Mouse (Mus musculus): ENCODE measurements around the gene Stx2. TPM values are rescaled to one million over a fixed set of nuclear protein-coding genes. Genes with fewer than 3 reads are reported as not detected.

Gene Stx2
- polyA plus RNA-seq (2012; rRNA removed): 4.7 and 5.8 TPM in 2 replicates

DNA sequence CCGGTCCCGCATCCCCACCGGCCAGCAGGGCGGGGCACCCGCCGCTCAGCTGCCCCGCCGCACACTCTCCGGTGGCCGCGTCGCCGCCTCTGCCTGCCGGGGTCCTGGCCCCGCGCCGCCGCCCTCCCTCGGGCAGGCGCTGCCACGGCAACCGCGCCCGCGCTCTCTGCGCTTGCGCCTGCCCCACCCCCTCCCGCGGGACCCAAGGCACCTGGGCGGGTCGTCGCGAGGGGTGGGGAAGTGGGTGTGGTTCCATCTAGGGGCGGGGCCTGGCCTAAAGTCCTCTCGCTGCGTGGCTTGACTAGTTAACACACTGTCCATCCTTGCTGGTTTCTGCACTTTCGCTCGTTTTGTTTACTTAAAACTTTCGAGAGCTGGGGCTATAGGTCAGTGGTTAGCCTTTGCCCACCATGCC, at the start of gene Stx2:
Gene Stx2, minus strand, starts transcription at position 163 of the 415 bp plus-strand sequence.
- peak within 1 kb of the TSS; percentile 88 for H3K4me3 ChIP-seq (ENCODE audit: low read depth, low read length)
- TF ChIP-seq CTCF (IDR thresholded peaks at IDR 0.05; ENCODE audit: extremely low read depth, insufficient read length, insufficient replicate concordance, low read depth, low read length) (no peak), POLR2A (IDR thresholded peaks at IDR 0.05; ENCODE audit: low read depth, low read length) (0 out of 2 replicates have a peak, but pooled peaks have one; percentile 12)
- 0 out of 2 replicates have a peak within 1 kb of the TSS, but pooled peaks have one; percentile 2 for H3K27ac ChIP-seq (ENCODE audit: insufficient read depth, low read depth, low read length)
- H3K27me3 ChIP-seq (ENCODE audit: control insufficient read depth, insufficient read depth, low read length): 0 out of 2 replicates have a peak, but pooled peaks cover 3% of the 10 kb centered on the region
- 1% methylated on average over 39 of the region's 39 CpGs for WGBS
- no peaks in the 10 kb centered on the region for H3K36me3 ChIP-seq (ENCODE audit: control insufficient read depth, insufficient read depth, low read length)
- H3K4me1 ChIP-seq (ENCODE audit: control insufficient read depth, insufficient read depth, insufficient read length, low read length): peaks cover 2% of the 10 kb centered on the region; the same call in 1 of the 2 replicates

DNA sequence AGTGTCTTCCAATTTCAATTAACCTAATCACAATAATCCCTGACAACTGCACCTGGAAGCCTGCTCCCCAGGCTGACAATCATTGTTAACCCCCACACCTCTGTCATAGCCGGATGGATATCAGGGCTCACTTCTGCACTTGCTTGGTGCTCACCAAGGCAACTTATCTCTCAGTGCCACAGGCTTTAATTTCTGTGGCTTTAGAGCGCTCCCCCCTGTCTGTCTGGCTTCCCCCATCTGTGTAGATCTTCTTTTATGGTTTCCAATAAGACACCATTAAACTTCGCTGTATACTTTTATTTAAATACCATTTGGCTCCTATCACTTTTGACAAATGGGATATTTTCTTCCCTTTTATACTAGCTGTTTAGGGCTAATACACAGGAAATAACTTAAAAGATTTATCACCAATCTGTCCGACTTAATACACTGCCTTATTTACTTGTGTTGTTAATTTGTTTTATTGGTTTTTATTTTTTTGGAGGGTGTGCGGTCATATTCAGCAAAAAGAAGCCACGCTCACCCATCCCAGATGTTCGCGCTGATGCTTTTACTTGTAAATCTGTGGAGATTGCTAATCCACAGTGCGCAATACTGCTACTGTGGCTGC, 46.4 kb upstream of the Stx2 start:
- Histone ChIP-seq H3K4me1 (ENCODE audit: control insufficient read depth, insufficient read depth, insufficient read length, low read length) (no peaks in the 10 kb centered on the region), H3K27ac (ENCODE audit: insufficient read depth, low read depth, low read length) (no peak overlapping the region), H3K4me3 (ENCODE audit: low read depth, low read length) (no peak overlapping the region), H3K27me3 (ENCODE audit: control insufficient read depth, insufficient read depth, low read length) (no peaks in the 10 kb centered on the region), H3K36me3 (ENCODE audit: control insufficient read depth, insufficient read depth, low read length) (no peaks in the 10 kb centered on the region)
- 72% methylated on average over 9 of the region's 9 CpGs for WGBS
- TF ChIP-seq CTCF (IDR thresholded peaks at IDR 0.05; ENCODE audit: extremely low read depth, insufficient read length, insufficient replicate concordance, low read depth, low read length) (no peak), POLR2A (IDR thresholded peaks at IDR 0.05; ENCODE audit: low read depth, low read length) (no peak)

DNA sequence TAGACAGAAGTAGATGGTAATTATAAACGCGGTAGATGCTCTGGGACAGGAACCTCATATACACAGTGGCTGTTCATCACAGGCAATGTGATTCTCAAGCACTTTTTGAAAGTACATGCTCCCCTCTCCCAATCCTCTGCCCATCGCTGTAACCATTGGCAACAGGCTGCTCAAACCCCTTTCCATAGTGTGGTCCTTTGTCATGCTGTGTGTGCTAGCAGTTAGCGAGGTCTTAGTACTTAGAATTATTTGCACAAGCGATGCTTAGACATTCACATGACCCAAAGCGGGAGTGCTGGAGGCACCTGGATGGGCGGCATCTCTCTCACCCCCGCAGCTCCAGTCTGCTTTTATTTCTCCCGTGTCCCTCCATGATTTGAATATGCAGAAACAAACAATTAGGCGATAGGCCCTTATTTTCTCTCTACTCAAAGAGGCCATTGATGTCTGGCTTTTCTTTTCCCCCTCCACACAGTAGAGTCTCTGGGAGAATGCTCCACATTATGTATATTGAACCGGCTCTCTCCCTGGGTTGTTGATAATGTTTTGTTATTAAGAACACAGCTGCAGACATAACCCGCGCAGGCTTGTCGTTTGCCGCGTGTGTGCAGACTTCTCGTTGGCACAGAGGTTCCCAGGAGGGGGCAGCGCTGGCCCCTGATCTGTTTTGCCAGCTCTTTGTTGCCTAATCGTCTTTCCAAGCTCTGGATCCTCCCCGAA, 44.4 kb upstream of the Stx2 start:
- Histone ChIP-seq H3K27me3 (ENCODE audit: control insufficient read depth, insufficient read depth, low read length) (no peaks in the 10 kb centered on the region), H3K4me3 (ENCODE audit: low read depth, low read length) (no peak overlapping the region), H3K36me3 (ENCODE audit: control insufficient read depth, insufficient read depth, low read length) (no peaks in the 10 kb centered on the region), H3K4me1 (ENCODE audit: control insufficient read depth, insufficient read depth, insufficient read length, low read length) (no peaks in the 10 kb centered on the region), H3K27ac (ENCODE audit: insufficient read depth, low read depth, low read length) (no peak overlapping the region)
- no peak for TF ChIP-seq CTCF (IDR thresholded peaks at IDR 0.05; ENCODE audit: extremely low read depth, insufficient read length, insufficient replicate concordance, low read depth, low read length)
- no peak for TF ChIP-seq POLR2A (IDR thresholded peaks at IDR 0.05; ENCODE audit: low read depth, low read length)
- 32% methylated on average over 20 of the region's 20 CpGs for WGBS

DNA sequence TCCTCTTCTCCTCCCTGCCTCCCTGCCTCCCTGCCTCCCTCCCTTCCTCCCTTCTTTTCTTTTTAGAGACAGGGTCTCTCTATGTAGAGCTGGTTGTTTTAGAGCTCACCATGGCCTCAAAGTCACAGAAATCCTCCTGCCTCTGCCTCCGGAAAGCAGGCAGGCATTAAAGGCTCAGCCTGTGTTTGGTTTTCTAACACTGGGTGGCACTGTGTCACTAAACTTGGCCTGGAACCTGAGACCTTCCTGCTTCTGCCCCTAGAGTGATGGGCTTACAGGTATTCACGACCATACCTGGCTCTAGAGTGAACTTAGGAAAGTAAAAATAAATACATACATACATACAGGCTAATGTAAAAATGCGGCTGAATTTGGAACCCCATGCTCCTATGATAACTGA, 43.5 kb upstream of the Stx2 start:
- no peaks in the 10 kb centered on the region for H3K4me1 ChIP-seq (ENCODE audit: control insufficient read depth, insufficient read depth, insufficient read length, low read length)
- no peaks in the 10 kb centered on the region for H3K27me3 ChIP-seq (ENCODE audit: control insufficient read depth, insufficient read depth, low read length)
- H3K36me3 ChIP-seq (ENCODE audit: control insufficient read depth, insufficient read depth, low read length): no peaks in the 10 kb centered on the region
- H3K4me3 ChIP-seq (ENCODE audit: low read depth, low read length): no peak overlapping the region
- WGBS: 70% methylated on average over 3 of the region's 3 CpGs
- TF ChIP-seq POLR2A (IDR thresholded peaks at IDR 0.05; ENCODE audit: low read depth, low read length) (no peak), CTCF (IDR thresholded peaks at IDR 0.05; ENCODE audit: extremely low read depth, insufficient read length, insufficient replicate concordance, low read depth, low read length) (no peak)
- no peak overlapping the region for H3K27ac ChIP-seq (ENCODE audit: insufficient read depth, low read depth, low read length)

DNA sequence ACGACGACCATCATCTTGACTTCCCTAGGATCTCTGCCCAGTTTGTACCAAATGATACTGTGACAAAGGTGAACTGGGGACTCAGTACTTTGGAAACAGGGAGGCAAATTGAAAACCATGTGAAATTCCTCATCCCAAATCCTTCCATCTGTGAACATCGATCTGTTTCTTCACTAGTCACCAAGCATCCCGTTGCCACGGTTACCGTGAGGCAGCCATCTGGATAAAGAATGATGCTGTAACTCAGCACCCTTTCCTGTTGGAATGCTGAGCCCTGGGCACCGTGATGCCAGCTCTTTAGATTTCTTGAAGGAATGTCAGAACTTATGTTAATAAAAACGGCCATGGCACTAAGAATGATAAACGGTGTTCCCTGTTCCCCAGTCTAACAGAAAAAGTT, 41.0 kb upstream of the Stx2 start:
- 81% methylated on average over 9 of the region's 9 CpGs for WGBS
- no peak overlapping the region for H3K27ac ChIP-seq (ENCODE audit: insufficient read depth, low read depth, low read length)
- no peak overlapping the region for H3K4me3 ChIP-seq (ENCODE audit: low read depth, low read length)
- no peaks in the 10 kb centered on the region for H3K4me1 ChIP-seq (ENCODE audit: control insufficient read depth, insufficient read depth, insufficient read length, low read length)
- H3K27me3 ChIP-seq (ENCODE audit: control insufficient read depth, insufficient read depth, low read length): no peaks in the 10 kb centered on the region
- TF ChIP-seq POLR2A (IDR thresholded peaks at IDR 0.05; ENCODE audit: low read depth, low read length): no peak
- no peaks in the 10 kb centered on the region for H3K36me3 ChIP-seq (ENCODE audit: control insufficient read depth, insufficient read depth, low read length)

DNA sequence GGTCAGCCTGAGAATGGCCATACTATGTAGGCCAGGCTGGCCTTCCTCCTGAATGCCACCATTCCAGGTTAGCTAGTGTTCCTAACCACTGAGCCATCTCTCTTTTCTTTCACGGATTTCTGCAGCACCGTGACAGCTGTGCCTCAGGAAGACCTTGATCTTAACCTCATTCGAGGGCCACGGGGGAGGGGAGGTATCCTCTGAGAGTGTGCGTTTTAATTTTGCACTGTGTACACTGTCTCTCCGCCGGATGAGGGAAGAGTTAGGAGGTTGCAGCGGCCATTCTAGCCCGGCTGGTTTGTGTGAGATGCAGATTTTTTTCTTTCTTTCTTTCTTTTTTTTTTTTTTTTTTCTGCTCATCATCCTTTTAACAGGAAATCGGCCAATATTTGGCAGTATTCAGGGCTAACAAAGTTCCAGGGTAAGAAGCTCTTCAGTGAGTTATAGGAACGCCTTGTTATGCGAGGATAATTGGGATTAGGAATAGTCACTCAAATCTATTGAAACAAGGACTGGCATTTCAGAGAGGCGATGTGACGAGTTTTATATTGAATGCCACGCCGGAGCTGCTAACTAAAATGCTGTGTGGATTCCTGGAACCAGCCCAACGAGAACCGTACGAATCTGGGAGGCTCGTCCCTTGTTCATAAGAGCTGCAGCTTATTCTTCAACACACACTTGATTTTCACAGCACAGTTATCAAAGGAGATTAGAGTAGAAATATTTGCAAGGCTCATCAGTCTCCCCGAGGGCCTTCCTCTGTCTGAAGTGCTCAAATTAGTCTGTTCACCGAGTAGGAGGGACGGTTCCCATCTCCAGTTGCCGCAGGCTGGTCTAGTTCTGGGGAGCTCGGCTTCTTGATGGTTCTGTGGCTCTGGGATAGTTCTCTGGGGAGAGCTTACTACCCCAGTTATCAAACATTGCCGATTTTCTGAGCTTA, 37.5 kb upstream of the Stx2 start:
- H3K4me3 ChIP-seq (ENCODE audit: low read depth, low read length): no peak overlapping the region
- WGBS: 62% methylated on average over 26 of the region's 26 CpGs
- no peak for TF ChIP-seq CTCF (IDR thresholded peaks at IDR 0.05; ENCODE audit: extremely low read depth, insufficient read length, insufficient replicate concordance, low read depth, low read length)
- TF ChIP-seq POLR2A (IDR thresholded peaks at IDR 0.05; ENCODE audit: low read depth, low read length): no peak
- no peaks in the 10 kb centered on the region for H3K27me3 ChIP-seq (ENCODE audit: control insufficient read depth, insufficient read depth, low read length)
- no peaks in the 10 kb centered on the region for H3K4me1 ChIP-seq (ENCODE audit: control insufficient read depth, insufficient read depth, insufficient read length, low read length)
- no peaks in the 10 kb centered on the region for H3K36me3 ChIP-seq (ENCODE audit: control insufficient read depth, insufficient read depth, low read length)
- H3K27ac ChIP-seq (ENCODE audit: insufficient read depth, low read depth, low read length): no peak overlapping the region
